Mouse (Mus musculus) midbrain, embryonic 11.5 days (tissue): Measurements from ENCODE around the gene Slc43a2. TPM values are rescaled to one million over a fixed set of nuclear protein-coding genes. Genes with fewer than 3 reads are reported as not detected.

Source experiments
- ATAC-seq: fragments of 200-750 bp; cut with Nextera tagmentation; 2 replicates; pipeline ENCODE4 v1.8.0; 2017; ENCODE audit warnings: moderate TSS enrichment, moderate library complexity; ENCODE audit not compliant: low FRiP score
- DNase-seq: peaks from one replicate; pipeline ENCODE4 v3.0.0; 2015; ENCODE audit warnings: low spot score; ENCODE audit errors: missing footprints
- H3K27ac ChIP-seq: fragments of 300-500 bp; sonication (generic); 2 replicates; pipeline ENCODE4 v1.5.1; 2014; ENCODE audit warnings: low read depth, low read length
- H3K27me3 ChIP-seq: fragments of 300-500 bp; sonication (generic); 2 replicates; pipeline ENCODE4 v1.6.1; 2014; ENCODE audit warnings: mild to moderate bottlenecking, low read length, moderate library complexity, mixed read lengths; ENCODE audit not compliant: control insufficient read depth, insufficient read depth
- H3K36me3 ChIP-seq: fragments of 300-500 bp; sonication (generic); 2 replicates; pipeline ENCODE4 v1.6.1; 2014; ENCODE audit warnings: mild to moderate bottlenecking, low read length, moderate library complexity, mixed read lengths; ENCODE audit not compliant: control insufficient read depth, insufficient read depth
- H3K4me1 ChIP-seq: fragments of 300-500 bp; sonication (generic); 2 replicates; pipeline ENCODE4 v1.6.1; 2014; ENCODE audit warnings: low read length; ENCODE audit not compliant: control insufficient read depth, insufficient read depth
- H3K4me2 ChIP-seq: fragments of 300-500 bp; sonication (generic); 2 replicates; pipeline ENCODE4 v1.6.1; 2014; ENCODE audit warnings: mild to moderate bottlenecking, moderate library complexity
- H3K4me3 ChIP-seq: fragments of 300-500 bp; sonication (generic); 2 replicates; pipeline ENCODE4 v1.5.1; 2014; ENCODE audit warnings: low read depth, low read length
- H3K9ac ChIP-seq: fragments of 300-500 bp; sonication (generic); 2 replicates; pipeline ENCODE4 v1.6.1; 2014; ENCODE audit warnings: low read length
- H3K9me3 ChIP-seq: fragments of 300-500 bp; sonication (generic); 2 replicates; pipeline ENCODE4 v1.6.1; 2016; ENCODE audit warnings: low read length; ENCODE audit not compliant: control insufficient read depth
- WGBS: fragments of 180-500 bp; shearing (Covaris S2); extraction: QIAGEN DNeasy Blood & Tissue Kit; methylation state at CpG from one replicate; pipeline ENCODE4 v1.1.7; 2014; 5-methylcytosine and 5-hydroxymethylcytosine counted together
- polyA plus RNA-seq: library from polyadenylated mRNA; unstranded; fragments of >200 nt; fragmentation: Nextera tagmentation; extraction: Ambion mirVana; gene quantifications from 2 replicates; pipeline ENCODE4 v1.2.1, GENCODE M21; 2014

Slc43a2 gene
- polyA plus RNA-seq, 1 experiment from 2014 or later: 3.7 TPM

GRCm38 (mm10) chr11:75586963-75587362, 55.5 kb downstream of the Slc43a2 start:
- Histone ChIP-seq H3K27me3 (no peaks in the 10 kb centered on the region), H3K4me3 (no peak overlapping the region), H3K4me1 (peaks cover 11% of the 10 kb centered on the region), H3K9me3 (no peaks in the 10 kb centered on the region), H3K4me2 (no peak overlapping the region), H3K9ac (no peak overlapping the region), H3K27ac (no peak overlapping the region), H3K36me3 (no peaks in the 10 kb centered on the region)
- DNase-seq (no peak), ATAC-seq (no peak)
- 85% methylated on average over 5 of the region's 5 CpGs for WGBS

- ATAC-seq: peak; percentile 93
- peak; percentile 99 for DNase-seq
- Histone ChIP-seq H3K4me1 (peaks cover 11% of the 10 kb centered on the region), H3K4me3 (peak within 1 kb of the TSS; percentile 90), H3K27ac (peak within 1 kb of the TSS; percentile 79), H3K9ac (peak within 1 kb of the TSS; percentile 91), H3K36me3 (no peaks in the 10 kb centered on the region; the same call in 1 of the 2 replicates), H3K27me3 (no peaks in the 10 kb centered on the region), H3K4me2 (peak within 1 kb of the TSS; percentile 88), H3K9me3 (no peaks in the 10 kb centered on the region)
- WGBS: 6% methylated on average over 45 of the region's 49 CpGs
These were observed 56.2 kb downstream of the Slc43a2 start, which contains the start of gene Pitpna for GRCm38 (mm10) chr11:75587493-75588284. TSS of gene Pitpna (plus strand) at chr11:75588097.

GRCm38 (mm10) chr11:75588285-75588941, 56.9 kb downstream of the Slc43a2 start:
- under 1% methylated on average over 37 of the region's 37 CpGs for WGBS
- Histone ChIP-seq H3K9me3 (no peaks in the 10 kb centered on the region), H3K4me1 (peaks cover 11% of the 10 kb centered on the region), H3K9ac (peak overlapping the region; percentile 91), H3K4me3 (peak overlapping the region; percentile 90), H3K27me3 (no peaks in the 10 kb centered on the region), H3K27ac (peak overlapping the region; percentile 79), H3K4me2 (peak overlapping the region; percentile 88), H3K36me3 (no peaks in the 10 kb centered on the region; the same call in 1 of the 2 replicates)
- ATAC-seq: peak; percentile 83
- DNase-seq: peak; percentile 95

GRCm38 (mm10) chr11:75592612-75593011, 61.1 kb downstream of the Slc43a2 start:
- no peak for DNase-seq
- Histone ChIP-seq H3K4me2 (no peak overlapping the region), H3K4me3 (no peak overlapping the region), H3K9me3 (no peaks in the 10 kb centered on the region), H3K27ac (no peak overlapping the region), H3K4me1 (peaks cover 11% of the 10 kb centered on the region), H3K9ac (no peak overlapping the region), H3K27me3 (no peaks in the 10 kb centered on the region), H3K36me3 (no peaks in the 10 kb centered on the region; the same call in 1 of the 2 replicates)
- 89% methylated on average over 5 of the region's 5 CpGs for WGBS
- ATAC-seq: no peak

- Histone ChIP-seq H3K27ac (no peak overlapping the region), H3K4me2 (no peak overlapping the region), H3K27me3 (no peaks in the 10 kb centered on the region), H3K9me3 (no peaks in the 10 kb centered on the region), H3K9ac (no peak overlapping the region), H3K36me3 (peaks cover 2% of the 10 kb centered on the region), H3K4me3 (no peak overlapping the region), H3K4me1 (peaks cover 1% of the 10 kb centered on the region)
- DNase-seq (no peak), ATAC-seq (no peak)
- WGBS: 87% methylated on average over 9 of the region's 9 CpGs
These were observed 62.9 kb downstream of the Slc43a2 start for GRCm38 (mm10) chr11:75594431-75594830.

- no peak overlapping the region for H3K9ac ChIP-seq
- H3K36me3 ChIP-seq: peaks cover 2% of the 10 kb centered on the region
- no peak overlapping the region for H3K27ac ChIP-seq
- no peaks in the 10 kb centered on the region for H3K9me3 ChIP-seq
- no peaks in the 10 kb centered on the region for H3K4me1 ChIP-seq
- ATAC-seq (no peak), DNase-seq (no peak)
- H3K4me3 ChIP-seq: no peak overlapping the region
- H3K27me3 ChIP-seq: no peaks in the 10 kb centered on the region
- no peak overlapping the region for H3K4me2 ChIP-seq
- WGBS: 60% methylated on average over 2 of the region's 2 CpGs
These were observed 63.9 kb downstream of the Slc43a2 start for GRCm38 (mm10) chr11:75595404-75595803.

GRCm38 (mm10) chr11:75595816-75596215, 64.3 kb downstream of the Slc43a2 start:
- no peak overlapping the region for H3K9ac ChIP-seq
- no peak overlapping the region for H3K4me2 ChIP-seq
- peaks cover 2% of the 10 kb centered on the region for H3K36me3 ChIP-seq
- no peak overlapping the region for H3K27ac ChIP-seq
- H3K9me3 ChIP-seq: no peaks in the 10 kb centered on the region
- WGBS: 51% methylated on average over 7 of the region's 7 CpGs
- ATAC-seq: no peak
- DNase-seq: no peak
- no peaks in the 10 kb centered on the region for H3K4me1 ChIP-seq
- H3K4me3 ChIP-seq: no peak overlapping the region
- H3K27me3 ChIP-seq: no peaks in the 10 kb centered on the region

- Histone ChIP-seq H3K4me3 (no peak overlapping the region), H3K27me3 (no peaks in the 10 kb centered on the region), H3K9ac (no peak overlapping the region), H3K27ac (no peak overlapping the region), H3K36me3 (peaks cover 8% of the 10 kb centered on the region), H3K4me2 (no peak overlapping the region), H3K4me1 (no peaks in the 10 kb centered on the region), H3K9me3 (no peaks in the 10 kb centered on the region)
- WGBS: 91% methylated on average over 3 of the region's 3 CpGs
- DNase-seq: no peak
- no peak for ATAC-seq
These were observed 65.3 kb downstream of the Slc43a2 start for GRCm38 (mm10) chr11:75596726-75597255.

GRCm38 (mm10) chr11:75598004-75598403, 66.5 kb downstream of the Slc43a2 start:
- Histone ChIP-seq H3K4me2 (no peak overlapping the region), H3K36me3 (peaks cover 8% of the 10 kb centered on the region), H3K4me1 (no peaks in the 10 kb centered on the region), H3K27me3 (no peaks in the 10 kb centered on the region), H3K4me3 (no peak overlapping the region), H3K27ac (no peak overlapping the region), H3K9ac (no peak overlapping the region), H3K9me3 (no peaks in the 10 kb centered on the region)
- 94% methylated on average over 6 of the region's 6 CpGs for WGBS
- DNase-seq (no peak), ATAC-seq (no peak)
